Mouse (Mus musculus): ENCODE results near the gene Ttc28. TPM values are rescaled to one million over a fixed set of nuclear protein-coding genes. Genes with fewer than 3 reads are reported as not detected.

Ttc28 gene
- polyA plus RNA-seq, 1 experiment from 2014 or later = 5.7 TPM

DNA sequence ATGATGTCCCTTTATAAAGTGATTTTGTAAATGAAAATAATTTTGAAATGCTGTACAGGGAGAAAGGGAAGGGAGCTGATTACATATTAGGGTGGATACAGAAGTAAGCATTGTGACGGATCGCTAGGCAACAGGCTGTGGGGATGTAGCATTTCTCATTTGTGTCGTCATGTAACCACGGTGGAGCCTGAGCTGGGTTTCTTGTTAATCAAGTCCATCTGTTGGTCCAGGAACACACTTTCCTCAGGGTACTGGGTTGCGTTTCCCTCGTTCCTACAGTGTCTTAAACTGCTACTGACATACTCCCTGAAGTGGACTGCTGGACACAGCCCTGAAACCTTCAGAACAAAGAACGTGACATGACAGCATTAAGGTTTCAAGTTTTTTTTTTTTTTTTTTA is 18.6 kb downstream of the Ttc28 start:
- H3K4me1 ChIP-seq (replicated peaks; ENCODE audit: control insufficient read depth, insufficient read depth, low read length) = no peaks in the 10 kb centered on the region
- H3K27ac ChIP-seq (ENCODE audit: low read depth, low read length) = no peak overlapping the region
- ATAC-seq (replicated peaks; ENCODE audit: low FRiP score) = no peak
- no peak overlapping the region for H3K9ac ChIP-seq (ENCODE audit: low read depth, low read length)
- H3K36me3 ChIP-seq (ENCODE audit: control insufficient read depth, insufficient read depth, low read length) = no peaks in the 10 kb centered on the region
- H3K9me3 ChIP-seq (ENCODE audit: control insufficient read depth, low read length) = no peaks in the 10 kb centered on the region
- H3K4me3 ChIP-seq (ENCODE audit: low read depth, low read length) = no peak overlapping the region
- H3K4me2 ChIP-seq = no peak overlapping the region
- no peak for DNase-seq (ENCODE audit: low spot score)
- 70% methylated on average over 7 of the region's 7 CpGs for WGBS
- H3K27me3 ChIP-seq (replicated peaks; ENCODE audit: control insufficient read depth, insufficient read depth, low read length) = no peaks in the 10 kb centered on the region

DNA sequence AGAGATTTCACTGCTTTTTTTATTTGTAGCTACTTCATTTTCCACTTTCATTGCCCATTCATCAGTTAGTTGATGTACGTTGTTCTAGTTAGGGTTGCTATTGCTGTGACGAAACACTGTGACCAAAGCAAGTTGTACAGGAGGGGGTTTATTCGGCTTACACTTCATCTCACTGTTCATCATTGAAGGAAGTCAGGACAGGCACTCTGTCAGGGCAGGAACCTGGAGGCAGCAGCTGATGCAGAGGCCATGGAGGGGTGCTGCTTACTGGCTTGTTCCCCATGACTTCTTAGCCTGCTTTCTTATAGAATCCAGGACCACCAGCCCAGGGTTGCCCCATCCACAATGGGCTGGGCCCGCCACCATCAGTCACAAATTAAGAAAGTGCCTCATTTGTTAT is 19.2 kb downstream of the Ttc28 start:
- no peaks in the 10 kb centered on the region for H3K9me3 ChIP-seq (ENCODE audit: control insufficient read depth, low read length)
- H3K27ac ChIP-seq (ENCODE audit: low read depth, low read length) = no peak overlapping the region
- ATAC-seq (replicated peaks; ENCODE audit: low FRiP score) (no peak), DNase-seq (ENCODE audit: low spot score) (no peak)
- H3K4me2 ChIP-seq = no peak overlapping the region
- WGBS = 84% methylated on average over 4 of the region's 4 CpGs
- H3K4me3 ChIP-seq (ENCODE audit: low read depth, low read length) = no peak overlapping the region
- no peaks in the 10 kb centered on the region for H3K36me3 ChIP-seq (ENCODE audit: control insufficient read depth, insufficient read depth, low read length)
- H3K4me1 ChIP-seq (replicated peaks; ENCODE audit: control insufficient read depth, insufficient read depth, low read length) = no peaks in the 10 kb centered on the region
- H3K9ac ChIP-seq (ENCODE audit: low read depth, low read length) = no peak overlapping the region
- no peaks in the 10 kb centered on the region for H3K27me3 ChIP-seq (replicated peaks; ENCODE audit: control insufficient read depth, insufficient read depth, low read length)

DNA sequence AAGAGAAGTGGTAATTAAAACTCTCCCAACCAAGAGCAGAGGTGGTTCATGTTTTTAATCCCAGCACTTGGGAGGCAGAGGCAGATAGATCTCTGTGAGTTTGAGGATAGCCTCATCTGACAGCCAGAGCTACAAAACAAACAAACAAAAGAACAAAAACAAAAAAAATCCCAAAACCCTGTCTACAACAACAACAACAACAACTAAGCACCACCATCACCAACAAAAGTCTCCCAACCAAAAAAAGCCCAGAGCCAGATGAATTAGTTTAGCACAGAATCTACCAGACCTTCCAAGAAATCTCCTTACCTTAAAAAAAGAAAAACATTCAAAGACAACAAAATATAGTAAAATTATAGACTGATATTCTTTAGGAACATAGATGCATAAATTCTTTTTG is 20.7 kb downstream of the Ttc28 start:
- H3K4me3 ChIP-seq (ENCODE audit: low read depth, low read length) = no peak overlapping the region
- H3K27ac ChIP-seq (ENCODE audit: low read depth, low read length) = no peak overlapping the region
- H3K4me2 ChIP-seq = no peak overlapping the region
- ATAC-seq (replicated peaks; ENCODE audit: low FRiP score) = no peak
- no peaks in the 10 kb centered on the region for H3K27me3 ChIP-seq (replicated peaks; ENCODE audit: control insufficient read depth, insufficient read depth, low read length)
- H3K9me3 ChIP-seq (ENCODE audit: control insufficient read depth, low read length) = no peaks in the 10 kb centered on the region
- no peak for DNase-seq (ENCODE audit: low spot score)
- no peaks in the 10 kb centered on the region for H3K36me3 ChIP-seq (ENCODE audit: control insufficient read depth, insufficient read depth, low read length)
- no peaks in the 10 kb centered on the region for H3K4me1 ChIP-seq (replicated peaks; ENCODE audit: control insufficient read depth, insufficient read depth, low read length)
- H3K9ac ChIP-seq (ENCODE audit: low read depth, low read length) = no peak overlapping the region

DNA sequence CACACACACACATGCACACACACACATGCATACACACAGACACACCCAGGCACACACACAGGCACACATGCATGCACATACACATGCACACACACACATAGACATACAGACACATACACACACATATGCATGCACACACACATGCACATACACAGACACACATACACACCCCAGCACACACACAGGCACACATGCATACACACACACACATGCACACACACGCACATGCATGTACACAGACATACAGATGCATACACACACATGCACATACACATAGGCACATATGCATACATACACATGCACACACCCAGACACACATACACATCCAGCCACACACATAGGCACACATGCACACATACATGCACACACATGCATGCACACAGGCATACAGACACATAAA is 27.1 kb downstream of the Ttc28 start:
- Histone ChIP-seq H3K36me3 (ENCODE audit: control insufficient read depth, insufficient read depth, low read length) (no peaks in the 10 kb centered on the region), H3K27ac (ENCODE audit: low read depth, low read length) (no peak overlapping the region), H3K9me3 (ENCODE audit: control insufficient read depth, low read length) (no peaks in the 10 kb centered on the region), H3K9ac (ENCODE audit: low read depth, low read length) (no peak overlapping the region), H3K27me3 (replicated peaks; ENCODE audit: control insufficient read depth, insufficient read depth, low read length) (no peaks in the 10 kb centered on the region), H3K4me2 (no peak overlapping the region), H3K4me1 (replicated peaks; ENCODE audit: control insufficient read depth, insufficient read depth, low read length) (no peaks in the 10 kb centered on the region), H3K4me3 (ENCODE audit: low read depth, low read length) (no peak overlapping the region)
- 90% methylated on average over 1 of the region's 1 CpGs for WGBS
- ATAC-seq (replicated peaks; ENCODE audit: low FRiP score) (no peak), DNase-seq (ENCODE audit: low spot score) (no peak)

DNA sequence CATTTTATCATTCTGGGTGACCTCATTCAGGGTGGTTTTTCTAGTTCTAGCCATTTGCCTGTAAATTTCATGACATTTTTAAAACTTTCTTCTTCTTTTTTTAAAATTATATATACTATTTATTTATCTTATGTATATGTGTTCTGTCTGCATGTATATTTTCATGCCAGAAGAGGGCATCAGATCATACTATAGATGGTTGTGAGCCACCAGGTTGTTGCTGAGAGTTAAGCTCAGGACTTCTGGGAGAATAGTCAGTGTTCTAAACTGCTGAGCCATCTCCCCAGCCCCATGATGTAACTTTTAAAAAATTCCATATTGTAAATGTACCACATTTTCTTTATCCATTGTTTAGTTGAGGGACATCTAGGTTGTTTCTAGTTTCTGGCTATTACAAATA is 29.3 kb downstream of the Ttc28 start:
- Histone ChIP-seq H3K9ac (ENCODE audit: low read depth, low read length) (no peak overlapping the region), H3K36me3 (ENCODE audit: control insufficient read depth, insufficient read depth, low read length) (no peaks in the 10 kb centered on the region), H3K4me1 (replicated peaks; ENCODE audit: control insufficient read depth, insufficient read depth, low read length) (no peaks in the 10 kb centered on the region), H3K27ac (ENCODE audit: low read depth, low read length) (no peak overlapping the region), H3K4me3 (ENCODE audit: low read depth, low read length) (no peak overlapping the region), H3K27me3 (replicated peaks; ENCODE audit: control insufficient read depth, insufficient read depth, low read length) (no peaks in the 10 kb centered on the region), H3K4me2 (no peak overlapping the region), H3K9me3 (ENCODE audit: control insufficient read depth, low read length) (no peaks in the 10 kb centered on the region)
- ATAC-seq (replicated peaks; ENCODE audit: low FRiP score) = no peak
- DNase-seq (ENCODE audit: low spot score) = no peak

DNA sequence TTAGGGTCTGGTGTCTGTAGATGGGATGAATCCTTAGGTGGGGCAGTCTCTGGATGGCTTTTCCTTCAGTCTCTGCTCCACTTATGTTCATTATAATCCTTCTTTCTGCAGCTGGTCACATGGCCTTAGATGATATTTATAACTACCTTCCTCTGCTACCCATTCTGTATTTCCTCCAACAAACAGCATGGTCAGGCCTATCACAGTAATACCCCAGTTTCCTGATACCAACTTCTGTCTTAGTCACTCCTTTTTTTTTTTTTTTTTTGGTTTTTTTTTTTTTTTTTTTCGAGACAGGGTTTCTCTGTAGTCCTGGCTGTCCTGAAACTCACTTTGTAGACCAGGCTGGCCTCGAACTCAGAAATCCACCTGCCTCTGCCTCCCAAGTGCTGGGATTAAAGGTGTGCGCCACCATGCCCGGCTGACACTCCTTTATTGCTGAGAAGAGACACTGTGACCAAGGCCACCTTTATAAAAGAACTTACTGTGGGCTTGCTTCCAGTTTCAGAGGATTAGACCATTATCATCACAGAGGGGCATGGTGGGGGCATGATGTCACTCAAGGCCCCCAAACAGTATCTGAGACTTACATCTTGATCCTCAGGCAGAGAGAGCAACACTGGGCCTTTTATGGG is 30.5 kb downstream of the Ttc28 start:
- H3K36me3 ChIP-seq (ENCODE audit: control insufficient read depth, insufficient read depth, low read length) = no peaks in the 10 kb centered on the region
- 79% methylated on average over 4 of the region's 4 CpGs for WGBS
- H3K9me3 ChIP-seq (ENCODE audit: control insufficient read depth, low read length) = no peaks in the 10 kb centered on the region
- no peak overlapping the region for H3K4me2 ChIP-seq
- ATAC-seq (replicated peaks; ENCODE audit: low FRiP score) (no peak), DNase-seq (ENCODE audit: low spot score) (no peak)
- no peak overlapping the region for H3K4me3 ChIP-seq (ENCODE audit: low read depth, low read length)
- no peak overlapping the region for H3K9ac ChIP-seq (ENCODE audit: low read depth, low read length)
- no peaks in the 10 kb centered on the region for H3K4me1 ChIP-seq (replicated peaks; ENCODE audit: control insufficient read depth, insufficient read depth, low read length)
- no peaks in the 10 kb centered on the region for H3K27me3 ChIP-seq (replicated peaks; ENCODE audit: control insufficient read depth, insufficient read depth, low read length)
- H3K27ac ChIP-seq (ENCODE audit: low read depth, low read length) = no peak overlapping the region

DNA sequence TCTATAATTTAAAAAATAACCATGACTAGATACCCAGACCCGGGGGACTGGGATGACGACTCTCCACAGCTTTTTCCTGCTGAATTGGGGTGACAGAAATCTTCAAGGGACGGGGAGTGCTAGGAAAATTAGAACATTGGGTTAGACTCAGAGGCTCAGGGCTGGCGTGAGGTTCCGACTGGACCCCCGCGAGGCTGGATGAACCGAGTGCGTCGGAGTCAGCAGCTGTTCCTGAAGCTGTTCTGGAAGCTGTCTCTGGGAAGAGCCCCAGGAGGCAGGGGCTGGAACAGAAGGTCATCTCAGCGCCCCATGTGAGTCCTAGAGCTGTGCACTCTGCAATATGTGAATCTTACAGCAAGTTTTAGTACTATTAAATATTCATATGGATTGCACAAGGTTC is 35.3 kb downstream of the Ttc28 start:
- ATAC-seq (replicated peaks; ENCODE audit: low FRiP score) (no peak), DNase-seq (ENCODE audit: low spot score) (no peak)
- no peaks in the 10 kb centered on the region for H3K4me1 ChIP-seq (replicated peaks; ENCODE audit: control insufficient read depth, insufficient read depth, low read length)
- H3K4me3 ChIP-seq (ENCODE audit: low read depth, low read length) = no peak overlapping the region
- H3K4me2 ChIP-seq = no peak overlapping the region
- 87% methylated on average over 11 of the region's 11 CpGs for WGBS
- H3K27me3 ChIP-seq (replicated peaks; ENCODE audit: control insufficient read depth, insufficient read depth, low read length) = no peaks in the 10 kb centered on the region
- no peaks in the 10 kb centered on the region for H3K36me3 ChIP-seq (ENCODE audit: control insufficient read depth, insufficient read depth, low read length)
- H3K9me3 ChIP-seq (ENCODE audit: control insufficient read depth, low read length) = no peaks in the 10 kb centered on the region
- H3K27ac ChIP-seq (ENCODE audit: low read depth, low read length) = no peak overlapping the region
- no peak overlapping the region for H3K9ac ChIP-seq (ENCODE audit: low read depth, low read length)

DNA sequence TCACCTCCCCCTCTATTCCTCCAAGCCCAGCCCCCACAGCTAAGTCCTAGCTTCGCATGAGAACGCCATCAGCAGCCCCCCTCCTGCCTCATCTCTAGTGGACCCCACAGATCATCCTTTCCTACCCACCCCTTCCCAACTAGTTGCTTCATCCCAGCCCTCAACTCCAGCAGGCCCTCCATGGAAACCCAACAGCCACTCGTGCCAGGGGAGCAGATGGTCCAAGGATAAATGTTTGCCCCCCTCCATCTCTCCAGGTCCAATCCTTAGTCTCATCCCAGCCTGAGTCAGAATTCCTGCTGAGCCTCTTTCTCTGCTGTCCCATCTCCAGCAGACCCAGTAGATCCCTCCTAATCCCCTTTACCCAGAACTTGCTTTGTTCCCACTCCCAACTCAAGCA is 36.6 kb downstream of the Ttc28 start:
- H3K27me3 ChIP-seq (replicated peaks; ENCODE audit: control insufficient read depth, insufficient read depth, low read length) = no peaks in the 10 kb centered on the region
- H3K27ac ChIP-seq (ENCODE audit: low read depth, low read length) = no peak overlapping the region
- no peak overlapping the region for H3K4me3 ChIP-seq (ENCODE audit: low read depth, low read length)
- ATAC-seq (replicated peaks; ENCODE audit: low FRiP score) = no peak
- no peaks in the 10 kb centered on the region for H3K9me3 ChIP-seq (ENCODE audit: control insufficient read depth, low read length)
- no peaks in the 10 kb centered on the region for H3K36me3 ChIP-seq (ENCODE audit: control insufficient read depth, insufficient read depth, low read length)
- H3K4me1 ChIP-seq (replicated peaks; ENCODE audit: control insufficient read depth, insufficient read depth, low read length) = no peaks in the 10 kb centered on the region
- H3K9ac ChIP-seq (ENCODE audit: low read depth, low read length) = no peak overlapping the region
- no peak overlapping the region for H3K4me2 ChIP-seq
- WGBS = 76% methylated on average over 3 of the region's 3 CpGs
- DNase-seq (ENCODE audit: low spot score) = no peak

DNA sequence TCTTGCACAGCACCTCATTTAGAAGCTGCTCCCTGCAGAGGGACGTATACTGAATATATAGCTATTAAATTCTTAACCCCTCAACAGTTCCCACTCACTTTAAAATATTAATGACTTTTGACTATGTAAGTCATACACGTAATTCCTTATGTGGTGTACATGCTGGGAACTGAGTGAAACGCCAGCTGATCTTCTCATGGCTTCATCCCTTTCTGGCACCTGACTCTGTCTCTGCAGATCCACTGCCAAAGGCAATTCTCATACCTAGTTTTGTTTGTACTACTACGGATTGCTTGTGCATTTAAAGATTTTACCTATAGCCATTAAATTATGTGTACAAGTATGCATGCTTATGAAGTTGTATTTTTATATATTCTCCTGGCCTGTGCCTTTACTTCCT is 39.9 kb downstream of the Ttc28 start:
- no peaks in the 10 kb centered on the region for H3K9me3 ChIP-seq (ENCODE audit: control insufficient read depth, low read length)
- no peak overlapping the region for H3K9ac ChIP-seq (ENCODE audit: low read depth, low read length)
- 83% methylated on average over 4 of the region's 4 CpGs for WGBS
- H3K27me3 ChIP-seq (replicated peaks; ENCODE audit: control insufficient read depth, insufficient read depth, low read length) = no peaks in the 10 kb centered on the region
- DNase-seq (ENCODE audit: low spot score) (no peak), ATAC-seq (replicated peaks; ENCODE audit: low FRiP score) (no peak)
- no peaks in the 10 kb centered on the region for H3K4me1 ChIP-seq (replicated peaks; ENCODE audit: control insufficient read depth, insufficient read depth, low read length)
- H3K36me3 ChIP-seq (ENCODE audit: control insufficient read depth, insufficient read depth, low read length) = no peaks in the 10 kb centered on the region
- H3K4me2 ChIP-seq = no peak overlapping the region
- H3K4me3 ChIP-seq (ENCODE audit: low read depth, low read length) = no peak overlapping the region
- no peak overlapping the region for H3K27ac ChIP-seq (ENCODE audit: low read depth, low read length)

Measured in liver, embryonic 11.5 days (tissue).